ENCODE assay signal across 15 mouse cellular contexts in the genomic region with DNA sequence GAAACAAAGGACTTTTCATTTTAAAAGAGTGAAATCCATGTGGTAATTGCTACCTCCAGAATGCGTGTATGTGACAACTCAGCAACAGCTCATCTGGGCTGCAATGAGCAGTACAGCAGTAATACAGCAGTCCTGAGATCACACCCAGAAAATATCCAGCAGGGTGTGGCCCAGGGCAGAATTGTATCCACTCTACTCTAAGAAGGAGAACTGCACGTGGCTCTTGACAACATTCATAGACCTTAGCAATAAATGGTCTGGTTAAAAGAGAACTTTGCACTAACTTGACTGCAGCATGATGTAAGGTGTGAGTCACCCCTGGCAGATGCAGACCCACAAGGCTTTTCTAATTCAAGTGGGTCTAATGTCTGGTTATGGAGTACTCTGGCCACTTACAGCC.
"Had no signal": no experiment of that assay in that cellular context is flagged by ENCODE, and none has a peak within 500 bp of the region (broad histone marks: within the 10 kb centered on the region; RNA-seq: fewer than 3 reads in every experiment).

No protein-coding gene starts in this region.

- ATAC-seq: midbrain, embryonic 13.5 days; midbrain, embryonic 15.5 days had no signal

- H3K4me2 ChIP-seq: lung, embryonic 14.5 days; midbrain, embryonic 11.5 days; midbrain, embryonic 13.5 days; midbrain, embryonic 15.5 days; neural tube, embryonic 12.5 days; stomach, embryonic 15.5 days had no signal

- H3K27me3 ChIP-seq: megakaryocyte, embryonic 14.5 days; midbrain, embryonic 13.5 days; midbrain, embryonic 15.5 days; neural tube, embryonic 12.5 days; stomach, embryonic 15.5 days had no signal

- H3K4me1 ChIP-seq: megakaryocyte, embryonic 14.5 days; midbrain, embryonic 13.5 days; midbrain, embryonic 15.5 days; neural tube, embryonic 12.5 days; stomach, embryonic 15.5 days had no signal

- H3K27ac ChIP-seq: midbrain, embryonic 13.5 days; midbrain, embryonic 15.5 days; neural tube, embryonic 12.5 days; stomach, embryonic 15.5 days; stomach, postnatal 0 days had no signal

- DNase-seq: lung, adult 18-20 months; lung, embryonic 14.5 days; lung, postnatal 10 days; lung, postnatal 4 days; right cerebral cortex, postnatal 14 days; spleen, adult 18-20 months; thymus, adult 2 months; thymus, postnatal 25 days had no signal

- H3K4me3 ChIP-seq: megakaryocyte, embryonic 14.5 days; midbrain, embryonic 13.5 days; midbrain, embryonic 15.5 days; neural tube, embryonic 12.5 days; stomach, embryonic 15.5 days had no signal

- H3K9me3 ChIP-seq: megakaryocyte, embryonic 14.5 days; midbrain, embryonic 13.5 days; midbrain, embryonic 15.5 days; neural tube, embryonic 12.5 days; stomach, embryonic 15.5 days had no signal

- H3K9ac ChIP-seq: lung, embryonic 14.5 days; midbrain, embryonic 13.5 days; midbrain, embryonic 15.5 days; neural tube, embryonic 12.5 days; stomach, embryonic 15.5 days had no signal

- H3K36me3 ChIP-seq: midbrain, embryonic 13.5 days; midbrain, embryonic 15.5 days; neural tube, embryonic 12.5 days; stomach, embryonic 15.5 days had no signal
